Mouse (Mus musculus): ENCODE data around the gene Col4a6.

Col4a6 gene

GRCm38 (mm10) chrX:141473470-141474302 lies at the start of gene Col4a6:
TSS of gene Col4a6 (minus strand) at chrX:141474076.
- DNase-seq, result peak; percentile 5 to 7

- no peak for DNase-seq
Measured at GRCm38 (mm10) chrX:141503125-141503524, 29.2 kb upstream of the Col4a6 start.

GRCm38 (mm10) chrX:141494545-141494944 lies 20.7 kb upstream of the Col4a6 start:
- DNase-seq, result no peak

- peak; percentile 5 to 10 for DNase-seq
Measured at GRCm38 (mm10) chrX:141475566-141476327, 1.9 kb upstream of the Col4a6 start.

- peak; percentile 76 to 81 for DNase-seq
Measured at GRCm38 (mm10) chrX:141475110-141475509, 1.2 kb upstream of the Col4a6 start, which contains the start of gene Col4a5. TSS of gene Col4a5 (plus strand) at chrX:141475385.

- no peak for DNase-seq
Measured at GRCm38 (mm10) chrX:141447936-141448335, 25.9 kb downstream of the Col4a6 start.

GRCm38 (mm10) chrX:141439423-141439822 lies 34.5 kb downstream of the Col4a6 start:
- peak in 1 of 2 experiments; percentile 16 for DNase-seq

GRCm38 (mm10) chrX:141436780-141437179 lies 37.1 kb downstream of the Col4a6 start:
- DNase-seq, result no peak

- no peak for DNase-seq
Measured at GRCm38 (mm10) chrX:141415318-141415717, 58.6 kb downstream of the Col4a6 start.

GRCm38 (mm10) chrX:141396243-141396642 lies 77.6 kb downstream of the Col4a6 start:
- DNase-seq, result no peak

- no peak for DNase-seq
Measured at GRCm38 (mm10) chrX:141385399-141386105, 88.3 kb downstream of the Col4a6 start.

GRCm38 (mm10) chrX:141384632-141385031 lies 89.2 kb downstream of the Col4a6 start:
- no peak for DNase-seq

- no peak for DNase-seq
Measured at GRCm38 (mm10) chrX:141370276-141370675, 103.6 kb downstream of the Col4a6 start.

GRCm38 (mm10) chrX:141363331-141363730 lies 110.5 kb downstream of the Col4a6 start:
- peak; percentile 8 to 22 for DNase-seq

GRCm38 (mm10) chrX:141341417-141341816 lies 132.5 kb downstream of the Col4a6 start:
- no peak for DNase-seq

- DNase-seq, result no peak
Measured at GRCm38 (mm10) chrX:141328044-141328443, 145.8 kb downstream of the Col4a6 start.

- peak; percentile 9 to 32 for DNase-seq
Measured at GRCm38 (mm10) chrX:141324201-141324600, 149.7 kb downstream of the Col4a6 start.

GRCm38 (mm10) chrX:141316217-141316616 lies 157.7 kb downstream of the Col4a6 start:
- no peak for DNase-seq

GRCm38 (mm10) chrX:141315795-141316194 lies 158.1 kb downstream of the Col4a6 start:
- DNase-seq, result peak; percentile 2 to 26

- no peak for DNase-seq
Measured at GRCm38 (mm10) chrX:141292702-141293462, 181.0 kb downstream of the Col4a6 start.

GRCm38 (mm10) chrX:141276397-141276796 lies 197.5 kb downstream of the Col4a6 start:
- no peak for DNase-seq

GRCm38 (mm10) chrX:141265986-141266385 lies 207.9 kb downstream of the Col4a6 start:
- DNase-seq, result no peak

Measured in lung, adult 18-20 months (tissue).